Mouse (Mus musculus) small intestine, adult 2 months (tissue): ENCODE measurements around the gene Olfr935. TPM values are rescaled to one million over a fixed set of nuclear protein-coding genes. Genes with fewer than 3 reads are reported as not detected.

Source experiments
- H3K27ac ChIP-seq: fragments of 200-500 bp; 2 replicates; pipeline ENCODE4 v1.5.1; 2012; ENCODE audit warnings: low read depth, low read length, control low read depth, inconsistent platforms; ENCODE audit not compliant: insufficient read depth
- H3K27me3 ChIP-seq: fragments of 200-500 bp; 2 replicates; pipeline ENCODE4 v1.6.1; 2012; ENCODE audit warnings: mild to moderate bottlenecking, moderate library complexity, low read length, inconsistent platforms; ENCODE audit not compliant: control insufficient read depth, insufficient read depth
- H3K36me3 ChIP-seq: fragments of 200-500 bp; 2 replicates; pipeline ENCODE4 v1.6.1; 2012; ENCODE audit warnings: mild to moderate bottlenecking, low read length, control low read depth, inconsistent platforms; ENCODE audit not compliant: control insufficient read depth, insufficient read depth
- H3K4me1 ChIP-seq: fragments of 200-500 bp; 2 replicates; pipeline ENCODE4 v1.6.1; 2012; ENCODE audit warnings: low read length, inconsistent platforms, mixed read lengths; ENCODE audit not compliant: control insufficient read depth, insufficient read depth, insufficient read length
- H3K4me3 ChIP-seq: fragments of 200-500 bp; 2 replicates; pipeline ENCODE4 v1.5.1; 2012; ENCODE audit warnings: low read depth, mild to moderate bottlenecking, control low read depth, inconsistent platforms, low read length, moderate library complexity
- CTCF ChIP-seq: fragments of 200-500 bp; IDR thresholded peaks from 2 replicates; pipeline ENCODE4 v1.5.1; 2012; ENCODE audit warnings: low read depth, mild to moderate bottlenecking, control low read depth, inconsistent platforms, low read length, moderate library complexity, mixed read lengths; ENCODE audit not compliant: insufficient replicate concordance, insufficient read length; ENCODE audit errors: extremely low read depth
- POLR2A ChIP-seq: fragments of 200-500 bp; IDR thresholded peaks from 2 replicates; pipeline ENCODE4 v1.6.1; 2012; ENCODE audit warnings: low read depth, mild to moderate bottlenecking, control low read depth, inconsistent platforms, low read length, moderate library complexity
- WGBS: fragments of 180-500 bp; shearing (Covaris S2); methylation state at CpG from one replicate; pipeline ENCODE4 v1.1.7; 2018; 5-methylcytosine and 5-hydroxymethylcytosine counted together
- polyA plus RNA-seq: library from polyadenylated mRNA; depleted of rRNA; stranded (reverse); fragments of >200 nt; gene quantifications from 2 replicates; pipeline ENCODE4 v1.2.3, GENCODE M21; 2012; rRNA removed

The Olfr935 gene
- polyA plus RNA-seq = not detected in 2 replicates

DNA sequence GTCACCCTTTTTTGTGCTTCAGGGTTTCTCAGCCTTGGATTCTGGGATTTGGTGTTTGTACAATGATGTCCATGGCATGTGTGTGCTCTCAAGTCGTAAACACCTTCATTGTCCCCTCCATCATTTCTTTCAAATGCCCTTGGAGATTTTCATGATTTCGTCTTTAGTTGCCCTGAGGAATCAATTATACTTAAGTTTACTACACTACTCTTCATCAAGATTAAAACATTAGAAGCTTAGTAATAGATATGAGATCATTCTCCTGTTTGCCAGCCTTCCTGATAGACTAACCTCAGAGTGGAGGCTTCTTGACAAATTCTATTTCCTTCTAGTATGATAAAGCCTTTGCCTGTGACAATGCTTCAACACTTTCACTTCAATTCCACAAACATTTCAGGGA lies at the start of gene Olfr935:
Gene Olfr935, minus strand, starts transcription at position 101 of the 400 bp plus-strand sequence.
- 62% methylated on average over 2 of the region's 2 CpGs for WGBS
- TF ChIP-seq POLR2A (no peak), CTCF (no peak)
- H3K4me1 ChIP-seq = no peaks in the 10 kb centered on the region

DNA sequence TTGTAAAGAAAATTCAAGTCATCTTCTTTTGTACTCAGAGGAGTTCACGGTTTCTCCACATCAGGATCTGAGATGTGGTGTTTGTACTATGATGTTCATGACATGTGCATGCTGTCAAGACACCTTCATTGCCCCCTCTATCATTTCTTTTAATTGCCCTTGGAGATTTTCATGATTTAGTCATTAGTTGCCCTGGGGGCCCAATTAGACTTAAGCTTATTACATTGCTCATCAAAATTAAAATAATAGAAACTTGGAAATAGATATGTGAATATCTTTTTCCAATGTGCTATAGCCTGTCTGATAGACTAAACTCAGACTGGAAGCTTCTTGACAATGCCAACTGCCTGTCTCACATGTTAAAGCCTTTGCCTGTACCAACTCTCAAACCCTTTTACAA lies 23.8 kb upstream of the Olfr935 start, which contains the start of gene Olfr146:
Gene Olfr146, minus strand, starts transcription at position 101 of the 400 bp plus-strand sequence.
- no peak within 1 kb of the TSS for H3K4me3 ChIP-seq
- H3K4me1 ChIP-seq = no peaks in the 10 kb centered on the region
- WGBS = 86% methylated on average over 1 of the region's 1 CpGs
- no peaks in the 10 kb centered on the region for H3K36me3 ChIP-seq
- TF ChIP-seq CTCF (no peak), POLR2A (no peak)
- no peak within 1 kb of the TSS for H3K27ac ChIP-seq
- H3K27me3 ChIP-seq = no peaks in the 10 kb centered on the region

More for the DNA sequence above, at the start of gene Olfr935:
- Histone ChIP-seq H3K36me3 (no peaks in the 10 kb centered on the region), H3K4me3 (no peak within 1 kb of the TSS), H3K27ac (no peak within 1 kb of the TSS), H3K27me3 (no peaks in the 10 kb centered on the region)

DNA sequence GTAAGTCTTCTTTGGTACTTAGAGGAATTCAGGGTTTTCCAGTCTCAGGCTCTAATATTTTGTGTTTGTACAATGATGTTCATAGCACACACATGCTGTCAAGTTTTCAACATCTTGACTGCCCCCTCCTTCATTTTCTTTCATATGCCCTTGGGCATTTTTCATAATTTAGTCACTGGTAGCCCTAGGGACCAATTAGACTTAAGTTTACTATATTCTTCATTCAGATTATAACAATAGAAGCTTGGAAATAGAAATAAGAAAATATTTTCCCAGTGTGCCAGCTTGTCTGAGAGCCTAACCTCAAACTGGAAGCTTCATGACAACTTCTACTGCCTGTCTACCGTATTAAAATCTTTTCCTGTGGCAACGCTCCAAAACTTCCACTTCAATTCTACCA lies 11.3 kb downstream of the Olfr935 start, which contains the start of gene Olfr934:
Gene Olfr934, minus strand, starts transcription at position 101 of the 400 bp plus-strand sequence.
- no peaks in the 10 kb centered on the region for H3K27me3 ChIP-seq
- WGBS = 80% methylated on average over 2 of the region's 2 CpGs

GRCm38 (mm10) chr9:38972013-38972412 lies 27.5 kb downstream of the Olfr935 start, which contains the start of gene Olfr933:
TSS of gene Olfr933 (plus strand) at chr9:38972313.
- Histone ChIP-seq H3K4me3 (no peak within 1 kb of the TSS), H3K4me1 (no peaks in the 10 kb centered on the region), H3K27ac (no peak within 1 kb of the TSS), H3K36me3 (no peaks in the 10 kb centered on the region), H3K27me3 (no peaks in the 10 kb centered on the region)
- no peak for TF ChIP-seq CTCF
- no peak for TF ChIP-seq POLR2A
- 71% methylated on average over 4 of the region's 4 CpGs for WGBS

More for the DNA sequence above, 11.3 kb downstream of the Olfr935 start, which contains the start of gene Olfr934:
- H3K27ac ChIP-seq = no peak within 1 kb of the TSS
- TF ChIP-seq CTCF (no peak), POLR2A (no peak)
- no peaks in the 10 kb centered on the region for H3K4me1 ChIP-seq
- H3K36me3 ChIP-seq = no peaks in the 10 kb centered on the region
- no peak within 1 kb of the TSS for H3K4me3 ChIP-seq

DNA sequence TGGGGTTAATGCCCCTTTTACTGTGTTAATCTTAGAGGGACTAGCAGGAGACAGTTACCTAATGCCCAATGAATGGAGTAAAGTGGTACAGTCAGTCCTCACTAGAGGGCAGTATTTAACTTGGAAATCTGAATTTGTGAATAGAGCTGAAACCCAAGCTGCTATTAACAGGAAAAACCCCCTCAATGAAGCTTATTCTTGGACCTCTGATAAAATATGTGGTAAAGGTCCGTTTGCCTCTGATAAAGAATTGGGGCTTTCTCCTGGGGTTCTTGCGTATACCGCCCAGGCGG lies 45.4 kb downstream of the Olfr935 start:
- no peaks in the 10 kb centered on the region for H3K4me1 ChIP-seq
- WGBS = 71% methylated on average over 4 of the region's 4 CpGs
- no peak overlapping the region for H3K27ac ChIP-seq
- TF ChIP-seq CTCF (no peak), POLR2A (no peak)
- no peaks in the 10 kb centered on the region for H3K27me3 ChIP-seq
- H3K36me3 ChIP-seq = no peaks in the 10 kb centered on the region
- no peak overlapping the region for H3K4me3 ChIP-seq

DNA sequence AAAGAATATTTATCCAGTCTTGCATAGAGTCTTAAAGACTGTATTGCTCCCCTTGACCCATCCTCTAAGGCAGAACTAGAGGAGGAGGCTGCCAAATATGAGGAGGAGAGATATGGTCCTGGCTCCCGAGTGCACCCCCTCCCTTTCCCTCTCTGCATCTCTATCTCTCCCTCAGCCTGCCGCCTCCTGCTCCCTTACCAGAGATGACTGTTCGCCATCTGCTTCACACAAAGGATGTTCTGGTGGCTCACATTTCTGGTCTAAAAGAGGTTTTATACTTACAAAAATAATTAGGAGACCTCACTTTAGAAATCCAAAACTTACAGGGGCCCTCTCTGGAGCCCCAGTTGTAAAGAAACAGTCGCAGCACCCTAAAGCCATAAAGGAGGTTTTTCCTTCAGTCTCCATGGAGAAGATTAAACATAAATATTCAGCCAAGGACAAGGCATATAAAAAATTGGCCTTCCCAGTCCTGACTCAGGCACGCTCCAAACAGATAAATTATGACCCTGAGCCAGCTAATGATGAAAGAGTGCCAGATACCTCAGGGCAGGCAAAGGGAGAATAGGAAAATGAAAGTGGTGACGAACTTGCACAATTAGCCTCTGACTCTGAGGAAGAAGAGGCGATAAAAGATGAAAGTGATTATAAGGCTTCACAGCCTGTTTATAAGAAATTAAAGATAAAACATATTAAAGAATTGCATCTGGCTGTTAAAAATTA lies 45.9 kb downstream of the Olfr935 start:
- 35% methylated on average over 7 of the region's 7 CpGs for WGBS

More for the DNA sequence above, 45.9 kb downstream of the Olfr935 start:
- TF ChIP-seq CTCF (no peak), POLR2A (no peak)
- Histone ChIP-seq H3K4me3 (no peak overlapping the region), H3K27ac (no peak overlapping the region), H3K27me3 (no peaks in the 10 kb centered on the region), H3K4me1 (no peaks in the 10 kb centered on the region), H3K36me3 (no peaks in the 10 kb centered on the region)

Other genes starting within 250 kb of the Olfr935 start
- 0.04 TPM in 1 of 2 replicates, not detected in the other for gene Olfr920, start 247.4 kb downstream of the Olfr935 start, polyA plus RNA-seq
- not detected in 2 replicates for gene Olfr921, start 226.6 kb downstream of the Olfr935 start, polyA plus RNA-seq
- not detected in 2 replicates for gene Olfr922, start 185.1 kb downstream of the Olfr935 start, polyA plus RNA-seq
- gene Olfr923, start 173.1 kb downstream of the Olfr935 start, polyA plus RNA-seq = not detected in 2 replicates
- not detected in 2 replicates for gene Olfr924, start 155.2 kb downstream of the Olfr935 start, polyA plus RNA-seq
- not detected in 2 replicates for gene Olfr26, start 144.6 kb downstream of the Olfr935 start, polyA plus RNA-seq
- gene Olfr926, start 122.6 kb downstream of the Olfr935 start, polyA plus RNA-seq = not detected in 2 replicates
- not detected in 2 replicates for gene Olfr930, start 69.9 kb downstream of the Olfr935 start, polyA plus RNA-seq
- not detected in 2 replicates for gene Olfr933, start 27.4 kb downstream of the Olfr935 start, polyA plus RNA-seq
- not detected in 2 replicates for gene Olfr934, start 11.4 kb downstream of the Olfr935 start, polyA plus RNA-seq
- not detected in 2 replicates for gene Olfr146, start 23.7 kb upstream of the Olfr935 start, polyA plus RNA-seq
- gene Olfr937, start 65.3 kb upstream of the Olfr935 start, polyA plus RNA-seq = not detected in 2 replicates
- not detected in 2 replicates for gene Olfr938, start 79.2 kb upstream of the Olfr935 start, polyA plus RNA-seq
- not detected in 2 replicates for gene Olfr27, start 128.4 kb upstream of the Olfr935 start, polyA plus RNA-seq
- gene Olfr943, start 166.6 kb upstream of the Olfr935 start, polyA plus RNA-seq = not detected in 2 replicates
- not detected in 2 replicates for gene Olfr944, start 202.2 kb upstream of the Olfr935 start, polyA plus RNA-seq